8 mouse cellular contexts compared by ENCODE assay signal in genomic region chr11:79806911-79807466, GRCm38 (mm10).
A peak's percentile ranks its signal among the peaks of the same experiment; 100 is the strongest.
DNase-seq lines count a peak whose midpoint lies in the region; ATAC-seq lines count a peak whose summit lies in the region.

No protein-coding gene starts in this region.

- no peak for DNase-seq in heart, adult 9 months (ENCODE audit: low spot score in 2 of 2)
- DNase-seq in ZHBTc4 (ENCODE audit: low read depth, low spot score), result peak; percentile 59
- peak; percentile 54 for DNase-seq in thymus, postnatal 0 days (ENCODE audit: low spot score)
- DNase-seq in B cell, adult 2 months, result no peak

- H3K4me2 ChIP-seq in heart, embryonic 16.5 days (ENCODE audit: low read depth, low read length), result 0 out of 2 replicates have a peak overlapping the region, but pooled peaks have one; percentile 1
- H3K4me2 ChIP-seq in hindbrain, embryonic 15.5 days, result peak overlapping the region; percentile 24; the same call in 1 of the 2 replicates
- peak overlapping the region; percentile 47 for H3K4me2 ChIP-seq in lung, embryonic 16.5 days (ENCODE audit: low read depth, low read length)
- H3K4me2 ChIP-seq in midbrain, embryonic 15.5 days, result no peak overlapping the region

- 28% methylated on average over 17 of the region's 17 CpGs for WGBS in heart, embryonic 16.5 days
- 21% methylated on average over 17 of the region's 17 CpGs for WGBS in hindbrain, embryonic 15.5 days
- 13% methylated on average over 17 of the region's 17 CpGs for WGBS in lung, embryonic 16.5 days
- 39% methylated on average over 17 of the region's 17 CpGs for WGBS in midbrain, embryonic 15.5 days

- H3K9ac ChIP-seq in heart, embryonic 16.5 days (ENCODE audit: low read length), result no peak overlapping the region
- no peak overlapping the region for H3K9ac ChIP-seq in hindbrain, embryonic 15.5 days
- peak overlapping the region; percentile 1; the same call in 1 of the 2 replicates for H3K9ac ChIP-seq in lung, embryonic 16.5 days (ENCODE audit: low read length)
- no peak overlapping the region for H3K9ac ChIP-seq in midbrain, embryonic 15.5 days

- no peaks in the 10 kb centered on the region for H3K27me3 ChIP-seq in heart, embryonic 16.5 days (ENCODE audit: control insufficient read depth, insufficient read depth, low read length)
- H3K27me3 ChIP-seq in hindbrain, embryonic 15.5 days, result no peaks in the 10 kb centered on the region
- no peaks in the 10 kb centered on the region for H3K27me3 ChIP-seq in lung, embryonic 16.5 days (ENCODE audit: control insufficient read depth, insufficient read depth, low read depth, low read length)
- no peaks in the 10 kb centered on the region for H3K27me3 ChIP-seq in midbrain, embryonic 15.5 days (replicated peaks)

- no peak overlapping the region for H3K4me3 ChIP-seq in heart, embryonic 16.5 days (ENCODE audit: low read length)
- no peak overlapping the region for H3K4me3 ChIP-seq in hindbrain, embryonic 15.5 days
- no peak overlapping the region for H3K4me3 ChIP-seq in lung, embryonic 16.5 days (ENCODE audit: low read length)
- H3K4me3 ChIP-seq in midbrain, embryonic 15.5 days, result no peak overlapping the region

- no peak for ATAC-seq in heart, embryonic 16.5 days (replicated peaks; ENCODE audit: extremely low read depth, insufficient read depth, low FRiP score)
- no peak for ATAC-seq in hindbrain, embryonic 15.5 days (ENCODE audit: low FRiP score, low read depth)
- peak; percentile 39; the same call in 1 of the 2 replicates for ATAC-seq in lung, embryonic 16.5 days (ENCODE audit: low read depth)
- no peak for ATAC-seq in midbrain, embryonic 15.5 days (replicated peaks)

- H3K27ac ChIP-seq in heart, embryonic 16.5 days (ENCODE audit: low read length), result peak overlapping the region; percentile 56
- H3K27ac ChIP-seq in hindbrain, embryonic 15.5 days (replicated peaks), result no peak overlapping the region
- peak overlapping the region; percentile 73 for H3K27ac ChIP-seq in lung, embryonic 16.5 days (ENCODE audit: low read length)
- H3K27ac ChIP-seq in midbrain, embryonic 15.5 days, result no peak overlapping the region

- peaks cover 17% of the 10 kb centered on the region for H3K4me1 ChIP-seq in heart, embryonic 16.5 days (ENCODE audit: control insufficient read depth, insufficient read depth, low read length)
- peaks cover 24% of the 10 kb centered on the region for H3K4me1 ChIP-seq in hindbrain, embryonic 15.5 days (replicated peaks)
- H3K4me1 ChIP-seq in lung, embryonic 16.5 days (replicated peaks; ENCODE audit: control insufficient read depth, insufficient read depth, low read length), result peaks cover 34% of the 10 kb centered on the region
- H3K4me1 ChIP-seq in midbrain, embryonic 15.5 days, result peaks cover 5% of the 10 kb centered on the region

- H3K36me3 ChIP-seq in heart, embryonic 16.5 days (ENCODE audit: control insufficient read depth, insufficient read depth), result no peaks in the 10 kb centered on the region
- no peaks in the 10 kb centered on the region for H3K36me3 ChIP-seq in hindbrain, embryonic 15.5 days
- H3K36me3 ChIP-seq in lung, embryonic 16.5 days (ENCODE audit: control insufficient read depth, insufficient read depth, low read length), result no peaks in the 10 kb centered on the region
- H3K36me3 ChIP-seq in midbrain, embryonic 15.5 days (replicated peaks), result no peaks in the 10 kb centered on the region

- H3K9me3 ChIP-seq in heart, embryonic 16.5 days (replicated peaks; ENCODE audit: control insufficient read depth, low read length), result peaks cover 8% of the 10 kb centered on the region
- H3K9me3 ChIP-seq in hindbrain, embryonic 15.5 days, result no peaks in the 10 kb centered on the region
- peaks cover 5% of the 10 kb centered on the region for H3K9me3 ChIP-seq in lung, embryonic 16.5 days (ENCODE audit: control insufficient read depth, low read length)
- no peaks in the 10 kb centered on the region for H3K9me3 ChIP-seq in midbrain, embryonic 15.5 days

Comparison
In these comparisons a context has a peak if more than half of its experiments do, and no peak if none do; other contexts are left out.
1. H3K27ac ChIP-seq: peak in heart, embryonic 16.5 days (single experiment) and lung, embryonic 16.5 days (single experiment); none in hindbrain, embryonic 15.5 days (single experiment) and midbrain, embryonic 15.5 days (single experiment).
2. DNase-seq: peak in ZHBTc4 (single experiment) and thymus, postnatal 0 days (single experiment); none in heart, adult 9 months (0 of 2) and B cell, adult 2 months (0 of 2).